Mouse (Mus musculus): ENCODE results near the gene Cmbl. TPM values are rescaled to one million over a fixed set of nuclear protein-coding genes. Genes with fewer than 3 reads are reported as not detected.

The Cmbl gene
- polyA plus RNA-seq, 1 experiment from 2014 or later = 5.3 TPM

DNA sequence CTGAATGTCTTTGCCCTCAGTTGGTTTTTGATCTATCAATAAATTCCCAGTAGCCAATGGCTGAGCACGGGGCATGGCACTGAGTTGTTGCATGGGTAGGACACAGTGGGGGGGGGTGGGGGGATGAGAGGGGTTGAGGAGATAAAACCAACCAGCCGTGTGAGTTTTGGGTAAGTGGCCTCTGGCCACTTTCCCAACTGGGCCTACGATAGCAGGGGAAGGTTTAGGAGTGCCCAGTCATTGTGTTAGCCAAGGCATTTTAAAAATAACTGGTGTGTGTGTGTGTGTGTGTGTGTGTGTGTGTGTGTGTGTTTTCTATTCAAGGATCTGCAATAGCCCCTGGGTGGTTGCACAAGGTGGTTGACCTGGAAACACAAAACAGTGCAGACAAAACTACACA lies 21.9 kb upstream of the Cmbl start:
- Histone ChIP-seq H3K4me1 (replicated peaks) (peaks cover 62% of the 10 kb centered on the region), H3K4me2 (no peak overlapping the region; the same call in 1 of the 2 replicates), H3K9me3 (replicated peaks) (no peaks in the 10 kb centered on the region), H3K36me3 (no peaks in the 10 kb centered on the region), H3K27ac (peak overlapping the region; percentile 75; the same call in 1 of the 2 replicates), H3K9ac (no peak overlapping the region), H3K4me3 (replicated peaks) (no peak overlapping the region), H3K27me3 (no peaks in the 10 kb centered on the region)
- WGBS (ENCODE audit: insufficient replicate concordance) = 7% methylated on average over 3 of the region's 3 CpGs
- ATAC-seq (ENCODE audit: low read depth) (no peak), DNase-seq (no peak)

DNA sequence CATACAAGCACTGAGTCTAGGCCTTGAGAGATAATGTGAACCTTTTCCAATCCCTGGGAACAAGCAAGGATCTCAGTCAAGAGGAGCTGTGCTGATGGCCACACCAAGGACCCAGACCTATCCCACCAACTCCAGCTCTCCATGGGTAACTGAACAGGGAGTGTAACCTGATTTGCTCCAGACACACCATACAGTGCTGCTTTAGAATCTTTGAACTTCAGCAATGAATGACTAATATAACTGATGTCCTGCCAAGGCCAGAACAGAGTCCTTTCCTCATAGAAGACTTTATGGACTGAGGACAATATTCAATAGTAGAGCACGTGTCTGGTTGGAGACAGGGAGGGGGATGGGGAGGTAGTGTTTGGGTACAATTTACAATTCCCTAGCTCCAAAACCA lies 20.1 kb upstream of the Cmbl start:
- H3K27ac ChIP-seq = no peak overlapping the region
- H3K36me3 ChIP-seq = no peaks in the 10 kb centered on the region

DNA sequence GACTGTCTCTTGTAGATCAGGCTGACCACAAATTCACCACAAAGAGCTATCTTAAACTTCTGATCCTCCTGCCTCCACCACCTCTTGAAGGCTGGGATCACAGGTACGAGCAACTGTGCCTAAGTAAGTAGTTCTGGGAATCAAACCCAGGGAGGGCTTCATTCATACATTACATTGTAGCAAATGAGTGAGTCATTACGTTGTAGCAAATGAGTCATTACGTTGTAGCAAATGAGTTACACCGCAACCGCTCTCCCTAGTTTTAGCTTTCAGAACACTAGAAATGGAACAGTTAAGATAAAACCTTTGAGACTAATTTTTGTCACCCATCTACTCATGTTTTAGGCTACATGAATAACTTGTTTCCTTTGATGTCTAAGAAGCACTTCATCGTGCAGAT lies 18.9 kb upstream of the Cmbl start:
- Histone ChIP-seq H3K9ac (no peak overlapping the region), H3K4me3 (replicated peaks) (no peak overlapping the region), H3K9me3 (replicated peaks) (no peaks in the 10 kb centered on the region), H3K27me3 (no peaks in the 10 kb centered on the region; the same call in 1 of the 2 replicates), H3K27ac (no peak overlapping the region), H3K4me2 (no peak overlapping the region), H3K36me3 (no peaks in the 10 kb centered on the region), H3K4me1 (replicated peaks) (peaks cover 35% of the 10 kb centered on the region)
- DNase-seq = no peak
- ATAC-seq (ENCODE audit: low read depth) = no peak
- 79% methylated on average over 6 of the region's 6 CpGs for WGBS (ENCODE audit: insufficient replicate concordance)

More for the DNA sequence above, 20.1 kb upstream of the Cmbl start:
- ATAC-seq (ENCODE audit: low read depth) (no peak), DNase-seq (no peak)
- Histone ChIP-seq H3K9me3 (replicated peaks) (no peaks in the 10 kb centered on the region), H3K4me3 (replicated peaks) (no peak overlapping the region), H3K27me3 (no peaks in the 10 kb centered on the region; the same call in 1 of the 2 replicates), H3K4me2 (no peak overlapping the region), H3K9ac (no peak overlapping the region), H3K4me1 (replicated peaks) (peaks cover 47% of the 10 kb centered on the region)
- 56% methylated on average over 1 of the region's 1 CpGs for WGBS (ENCODE audit: insufficient replicate concordance)

DNA sequence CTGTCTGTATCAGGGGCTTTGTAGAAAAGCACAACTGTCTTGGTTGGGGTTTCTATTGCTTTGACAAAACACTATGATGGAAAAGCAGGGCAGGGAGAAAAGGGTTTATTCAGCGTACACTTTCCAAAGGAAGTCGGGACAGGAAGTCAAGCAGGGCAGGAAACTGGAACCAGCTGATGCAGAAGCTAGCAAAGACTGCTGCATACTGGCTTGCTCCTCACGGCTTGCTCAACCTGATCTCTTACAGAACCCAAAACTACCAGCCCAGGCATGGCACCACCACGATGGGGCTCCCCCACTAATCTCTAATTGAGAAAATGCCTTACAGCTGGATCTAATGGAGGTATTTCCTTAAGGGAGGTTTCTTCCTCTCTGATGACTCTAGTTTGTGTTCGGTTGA lies 17.8 kb upstream of the Cmbl start:
- WGBS (ENCODE audit: insufficient replicate concordance) = 47% methylated on average over 5 of the region's 5 CpGs
- no peak overlapping the region for H3K4me2 ChIP-seq
- ATAC-seq (ENCODE audit: low read depth) (no peak), DNase-seq (no peak)
- H3K4me3 ChIP-seq (replicated peaks) = no peak overlapping the region
- H3K4me1 ChIP-seq (replicated peaks) = peaks cover 24% of the 10 kb centered on the region
- H3K27me3 ChIP-seq = no peaks in the 10 kb centered on the region; the same call in 1 of the 2 replicates
- no peaks in the 10 kb centered on the region for H3K36me3 ChIP-seq
- H3K9me3 ChIP-seq (replicated peaks) = no peaks in the 10 kb centered on the region
- no peak overlapping the region for H3K9ac ChIP-seq
- H3K27ac ChIP-seq = no peak overlapping the region

DNA sequence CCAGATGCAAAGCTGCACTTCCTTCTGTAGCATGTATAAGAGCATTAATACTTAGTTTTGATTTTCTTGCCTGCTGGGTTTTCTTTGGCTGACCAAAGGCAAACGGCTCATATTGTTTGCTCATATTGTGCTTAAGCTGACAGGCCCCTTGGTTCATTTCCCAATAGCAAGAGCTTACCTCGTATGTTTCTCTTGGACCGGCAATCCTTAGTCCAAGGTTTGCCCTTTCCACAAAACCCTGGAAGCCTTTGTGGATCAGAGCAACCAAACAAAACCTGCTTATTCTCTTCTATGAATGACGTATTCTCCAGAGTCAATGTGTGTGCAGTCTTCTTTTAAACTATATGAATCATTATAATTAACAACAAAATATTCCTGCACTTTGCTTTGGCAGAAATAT lies 14.8 kb upstream of the Cmbl start:
- ATAC-seq (ENCODE audit: low read depth) = no peak
- Histone ChIP-seq H3K4me2 (no peak overlapping the region), H3K4me3 (replicated peaks) (no peak overlapping the region), H3K27me3 (no peaks in the 10 kb centered on the region; the same call in 1 of the 2 replicates), H3K4me1 (replicated peaks) (peaks cover 4% of the 10 kb centered on the region), H3K9me3 (replicated peaks) (no peaks in the 10 kb centered on the region), H3K27ac (no peak overlapping the region), H3K9ac (no peak overlapping the region), H3K36me3 (no peaks in the 10 kb centered on the region)
- 73% methylated on average over 4 of the region's 4 CpGs for WGBS (ENCODE audit: insufficient replicate concordance)
- DNase-seq = no peak

DNA sequence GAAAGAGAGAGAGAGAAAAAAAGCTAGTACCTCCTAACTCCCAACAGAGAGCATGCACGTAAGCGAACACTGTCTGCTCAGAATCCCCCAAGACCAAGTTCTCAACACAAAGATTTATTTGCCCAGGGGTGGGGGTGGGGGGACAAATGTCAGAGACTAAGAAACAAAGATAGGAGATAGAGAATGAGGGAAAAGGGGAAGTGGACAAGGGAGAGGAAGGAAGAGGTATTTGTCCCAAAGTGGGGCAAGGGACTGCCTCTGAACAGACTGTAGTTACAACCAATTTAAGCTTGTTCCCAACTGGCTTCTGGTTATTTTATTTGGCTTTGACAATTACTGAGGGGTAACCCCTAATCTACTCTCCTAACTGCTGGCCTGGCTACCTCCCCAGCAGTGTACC lies 10.3 kb upstream of the Cmbl start:
- H3K4me3 ChIP-seq (replicated peaks) = no peak overlapping the region
- no peaks in the 10 kb centered on the region for H3K9me3 ChIP-seq (replicated peaks)
- H3K4me2 ChIP-seq = no peak overlapping the region
- DNase-seq = no peak
- no peak for ATAC-seq (ENCODE audit: low read depth)
- H3K27ac ChIP-seq = no peak overlapping the region
- H3K9ac ChIP-seq = no peak overlapping the region
- H3K4me1 ChIP-seq (replicated peaks) = no peaks in the 10 kb centered on the region
- no peaks in the 10 kb centered on the region for H3K27me3 ChIP-seq
- WGBS (ENCODE audit: insufficient replicate concordance) = 34% methylated on average over 2 of the region's 2 CpGs
- H3K36me3 ChIP-seq = no peaks in the 10 kb centered on the region

DNA sequence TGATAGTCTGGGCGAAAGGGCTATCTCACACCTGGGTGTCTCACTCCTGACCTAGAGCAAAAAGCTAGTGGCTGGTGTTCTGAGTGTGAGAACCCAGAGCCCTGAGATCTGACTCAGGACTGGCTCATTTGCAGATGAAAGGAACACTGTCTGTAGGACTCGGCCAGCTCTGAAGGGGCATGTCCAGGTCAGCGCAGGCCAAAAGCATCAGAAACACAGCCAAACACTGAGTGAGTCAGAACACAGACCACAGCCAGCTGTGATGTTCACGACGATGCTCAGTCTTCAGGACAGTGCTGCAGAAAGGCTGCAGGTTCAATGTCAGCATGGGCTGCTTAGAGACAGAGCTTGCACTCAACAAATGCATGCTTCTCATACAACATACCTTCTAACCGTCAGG lies 3.8 kb upstream of the Cmbl start:
- no peak overlapping the region for H3K4me3 ChIP-seq (replicated peaks)
- no peak overlapping the region for H3K9ac ChIP-seq
- 72% methylated on average over 6 of the region's 6 CpGs for WGBS (ENCODE audit: insufficient replicate concordance)
- DNase-seq (no peak), ATAC-seq (ENCODE audit: low read depth) (no peak)
- H3K36me3 ChIP-seq = no peaks in the 10 kb centered on the region
- H3K27ac ChIP-seq = no peak overlapping the region
- H3K27me3 ChIP-seq = no peaks in the 10 kb centered on the region
- no peak overlapping the region for H3K4me2 ChIP-seq
- H3K4me1 ChIP-seq (replicated peaks) = peaks cover 14% of the 10 kb centered on the region
- no peaks in the 10 kb centered on the region for H3K9me3 ChIP-seq (replicated peaks)

DNA sequence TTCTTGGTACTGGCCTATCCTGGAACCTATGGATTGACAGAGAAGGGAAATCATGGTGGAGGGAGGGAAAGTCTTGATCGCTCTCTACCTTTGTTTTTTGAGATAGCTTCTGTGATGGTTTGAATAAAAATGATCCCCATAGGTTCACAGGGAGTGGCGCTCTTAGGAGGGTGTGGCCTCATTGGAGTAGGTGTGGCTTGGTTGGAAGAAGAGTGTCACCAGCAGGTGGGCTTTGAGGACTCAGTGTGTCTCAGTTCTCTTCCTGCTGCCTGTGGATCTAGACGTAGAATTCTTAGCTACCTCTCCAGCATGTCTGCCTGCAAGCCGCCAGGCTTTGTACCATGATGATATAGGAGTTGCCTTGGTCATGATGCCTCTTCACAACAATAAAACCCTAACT lies 3.2 kb upstream of the Cmbl start:
- Histone ChIP-seq H3K4me3 (replicated peaks) (no peak overlapping the region), H3K9me3 (replicated peaks) (no peaks in the 10 kb centered on the region), H3K27ac (no peak overlapping the region), H3K27me3 (no peaks in the 10 kb centered on the region), H3K4me2 (no peak overlapping the region), H3K9ac (no peak overlapping the region), H3K36me3 (no peaks in the 10 kb centered on the region), H3K4me1 (replicated peaks) (peaks cover 14% of the 10 kb centered on the region)
- ATAC-seq (ENCODE audit: low read depth) (no peak), DNase-seq (no peak)
- 82% methylated on average over 4 of the region's 4 CpGs for WGBS (ENCODE audit: insufficient replicate concordance)

DNA sequence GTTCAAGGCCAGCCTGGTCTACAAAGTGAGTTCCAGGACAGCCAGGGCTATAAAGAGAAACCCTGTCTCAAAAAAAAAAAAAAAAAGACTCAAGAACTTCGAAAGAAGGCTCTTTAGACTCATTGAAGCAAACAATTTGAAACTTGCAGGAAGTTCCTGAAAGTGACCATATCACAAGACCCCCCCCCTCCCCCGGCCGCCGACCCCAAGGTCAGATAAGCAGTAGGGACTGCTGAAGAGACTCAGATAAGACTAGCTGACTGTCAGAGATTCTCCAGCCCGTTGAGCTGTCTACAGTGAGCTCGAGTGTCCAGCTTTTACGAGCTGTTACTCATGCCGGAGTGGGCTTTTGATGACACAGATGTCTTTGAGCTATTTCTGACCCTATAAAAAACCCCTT lies 2.3 kb upstream of the Cmbl start:
- ATAC-seq (ENCODE audit: low read depth) (no peak), DNase-seq (no peak)
- 34% methylated on average over 8 of the region's 8 CpGs for WGBS (ENCODE audit: insufficient replicate concordance)
- no peak overlapping the region for H3K4me2 ChIP-seq
- H3K36me3 ChIP-seq = no peaks in the 10 kb centered on the region
- H3K4me1 ChIP-seq (replicated peaks) = peaks cover 21% of the 10 kb centered on the region
- H3K9me3 ChIP-seq (replicated peaks) = no peaks in the 10 kb centered on the region
- H3K27ac ChIP-seq = no peak overlapping the region
- no peaks in the 10 kb centered on the region for H3K27me3 ChIP-seq
- H3K9ac ChIP-seq = no peak overlapping the region
- no peak overlapping the region for H3K4me3 ChIP-seq (replicated peaks)

DNA sequence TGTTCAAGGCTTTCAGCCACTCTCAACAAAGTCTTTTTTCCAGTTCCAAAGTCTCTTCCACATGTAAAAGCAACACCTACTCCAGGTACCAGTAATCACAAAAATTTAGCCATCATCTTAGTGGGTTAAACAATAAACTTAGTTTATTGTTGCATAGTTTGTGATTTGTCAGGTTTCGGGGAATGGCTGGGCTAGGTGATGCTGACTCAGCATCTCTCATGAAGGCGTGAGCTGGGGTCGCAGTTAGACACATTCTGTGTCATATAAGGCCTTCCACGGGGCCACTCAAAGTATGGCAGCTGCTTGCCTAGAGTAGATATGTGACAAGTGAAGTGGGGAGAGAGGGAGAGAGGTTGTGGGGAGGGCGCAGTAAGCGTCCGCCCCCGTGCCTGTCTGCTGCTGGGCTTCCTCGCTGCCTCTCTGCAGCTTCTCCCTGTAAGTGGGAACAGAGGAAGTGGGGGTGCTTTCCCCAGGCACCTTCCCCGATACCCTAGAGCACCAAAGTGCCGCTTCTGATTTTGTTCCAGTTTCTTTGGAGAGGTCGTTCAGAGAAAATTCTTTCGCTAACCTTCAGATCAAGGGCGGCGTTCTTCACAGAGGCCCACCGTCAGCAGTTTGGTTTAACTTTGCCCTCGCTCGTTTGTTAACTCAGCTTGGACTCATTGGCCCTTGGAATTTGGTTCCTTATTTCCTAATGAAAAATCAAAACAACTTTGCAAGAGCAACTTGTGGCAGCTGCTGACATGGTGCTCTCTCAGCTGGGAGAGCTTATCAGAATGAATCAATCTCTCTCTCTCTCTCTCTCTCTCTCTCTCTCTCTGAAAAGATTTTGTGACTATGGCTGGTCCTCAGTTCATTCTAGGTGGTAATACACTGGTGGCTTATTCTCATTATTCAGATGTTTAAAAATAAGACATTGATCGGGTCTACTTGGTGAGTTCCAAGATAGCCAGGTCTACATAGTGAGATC lies 1.3 kb upstream of the Cmbl start:
- no peak overlapping the region for H3K9ac ChIP-seq
- H3K36me3 ChIP-seq = no peaks in the 10 kb centered on the region
- no peak overlapping the region for H3K4me3 ChIP-seq (replicated peaks)
- H3K4me1 ChIP-seq (replicated peaks) = peaks cover 29% of the 10 kb centered on the region
- WGBS (ENCODE audit: insufficient replicate concordance) = 62% methylated on average over 19 of the region's 19 CpGs
- H3K27me3 ChIP-seq = no peaks in the 10 kb centered on the region
- 0 out of 2 replicates have a peak overlapping the region, but pooled peaks have one; percentile 4 for H3K4me2 ChIP-seq
- H3K9me3 ChIP-seq (replicated peaks) = no peaks in the 10 kb centered on the region
- ATAC-seq (ENCODE audit: low read depth) (no peak), DNase-seq (no peak)
- no peak overlapping the region for H3K27ac ChIP-seq

DNA sequence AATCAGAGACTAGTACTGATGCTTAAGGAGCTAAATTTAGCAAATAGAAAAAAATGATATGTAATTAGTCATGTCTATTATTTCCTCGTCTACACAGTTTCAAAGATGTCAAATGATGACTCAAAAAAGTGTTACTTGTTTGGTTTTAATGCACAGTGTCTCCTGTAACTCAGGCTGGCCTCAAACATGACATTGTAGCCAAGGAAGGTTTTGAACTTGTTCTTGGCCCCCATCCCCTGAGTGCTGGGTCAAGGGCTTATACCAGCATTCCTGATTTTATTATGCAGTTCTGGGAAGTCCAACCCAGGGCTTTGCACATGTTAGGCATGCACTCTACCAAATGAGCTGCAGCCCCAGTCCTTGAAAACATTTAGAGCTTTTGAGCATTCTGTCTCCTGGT lies 597 bp downstream of the Cmbl start:
- Histone ChIP-seq H3K27ac (no peak overlapping the region), H3K36me3 (no peaks in the 10 kb centered on the region), H3K4me3 (replicated peaks) (no peak overlapping the region), H3K9ac (no peak overlapping the region), H3K4me1 (replicated peaks) (peaks cover 48% of the 10 kb centered on the region), H3K27me3 (no peaks in the 10 kb centered on the region), H3K4me2 (no peak overlapping the region), H3K9me3 (replicated peaks) (no peaks in the 10 kb centered on the region)
- DNase-seq (no peak), ATAC-seq (ENCODE audit: low read depth) (no peak)
- WGBS (ENCODE audit: insufficient replicate concordance) = 56% methylated on average over 1 of the region's 1 CpGs

DNA sequence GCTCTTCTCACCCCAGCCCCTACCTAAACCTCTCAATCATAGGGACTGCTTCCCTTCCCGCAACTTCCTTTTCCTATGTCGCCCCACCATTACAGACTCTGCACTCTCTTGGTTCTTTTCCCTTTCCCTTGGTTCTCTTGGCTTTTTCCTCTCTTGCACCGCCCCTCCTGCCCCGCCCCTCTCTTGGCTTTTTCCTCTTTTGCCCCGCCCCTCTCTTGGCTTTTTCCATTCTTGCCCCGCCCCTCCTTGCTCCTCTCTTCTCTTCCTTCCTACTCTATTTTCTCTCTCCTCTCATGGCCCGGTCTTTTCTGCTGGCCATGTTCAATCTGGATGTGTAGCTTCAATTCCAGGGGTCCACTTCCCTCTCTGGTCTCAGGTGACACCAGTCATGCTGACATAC lies 2.2 kb downstream of the Cmbl start:
- H3K27me3 ChIP-seq = no peaks in the 10 kb centered on the region
- H3K4me1 ChIP-seq (replicated peaks) = peaks cover 60% of the 10 kb centered on the region
- H3K27ac ChIP-seq = no peak overlapping the region
- no peaks in the 10 kb centered on the region for H3K9me3 ChIP-seq (replicated peaks)
- no peak for ATAC-seq (ENCODE audit: low read depth)
- WGBS (ENCODE audit: insufficient replicate concordance) = 42% methylated on average over 7 of the region's 7 CpGs
- no peak for DNase-seq
- H3K4me3 ChIP-seq (replicated peaks) = no peak overlapping the region
- no peak overlapping the region for H3K9ac ChIP-seq
- H3K36me3 ChIP-seq = no peaks in the 10 kb centered on the region
- H3K4me2 ChIP-seq = no peak overlapping the region
